Mouse (Mus musculus) erythroid progenitor cell, adult 5-6 weeks (primary cell): ENCODE data around the gene Sec14l1. TPM values are rescaled to one million over a fixed set of nuclear protein-coding genes. Genes with fewer than 3 reads are reported as not detected.

Source experiments
- ATAC-seq: replicated peaks from 2 replicates; pipeline ENCODE4 v1.8.0; 2016; ENCODE audit warnings: moderate number of reproducible peaks, mild to moderate bottlenecking, moderate TSS enrichment, inconsistent platforms; ENCODE audit not compliant: poor library complexity, low FRiP score, severe bottlenecking
- total RNA-seq, 2 experiments: library from RNA; stranded (forward) in 1 of 2; stranded (reverse) in 1 of 2; fragments of 150-400 nt in 1 of 2; fragments of 186-747, 209-891 nt in 1 of 2; gene quantifications; 2 replicates each; pipeline versions ENCODE4 v1.2.3 to v1.2.4; 2015 to 2017; ENCODE audit warnings: low replicate concordance in 2 of 2

The Sec14l1 gene
- total RNA-seq, 2 experiments from 2014 or later = 32.3 to 41.3 TPM

DNA sequence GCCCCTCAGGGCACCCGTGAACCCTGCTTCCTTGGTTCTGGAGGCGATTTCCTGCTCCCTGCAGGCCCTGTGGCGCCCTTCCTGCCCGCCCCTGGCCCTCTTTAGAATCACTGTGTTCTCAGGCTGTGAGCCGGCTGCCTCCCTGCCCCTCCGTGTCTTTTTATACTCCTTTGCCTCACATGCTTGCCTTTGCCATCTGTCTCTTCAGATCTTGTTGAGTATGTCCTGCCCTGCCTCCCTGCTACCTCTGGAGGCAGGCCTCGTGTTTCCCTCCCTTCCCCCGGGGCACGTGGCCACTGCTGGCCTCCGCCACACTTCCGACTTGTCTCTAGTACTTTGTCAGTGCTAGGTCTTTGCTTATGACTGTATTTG lies 6.2 kb downstream of the Sec14l1 start:
- ATAC-seq = no peak

GRCm38 (mm10) chr11:117121954-117122353 lies 7.0 kb downstream of the Sec14l1 start:
- no peak for ATAC-seq

GRCm38 (mm10) chr11:117123418-117124085 lies 8.6 kb downstream of the Sec14l1 start:
- no peak for ATAC-seq

DNA sequence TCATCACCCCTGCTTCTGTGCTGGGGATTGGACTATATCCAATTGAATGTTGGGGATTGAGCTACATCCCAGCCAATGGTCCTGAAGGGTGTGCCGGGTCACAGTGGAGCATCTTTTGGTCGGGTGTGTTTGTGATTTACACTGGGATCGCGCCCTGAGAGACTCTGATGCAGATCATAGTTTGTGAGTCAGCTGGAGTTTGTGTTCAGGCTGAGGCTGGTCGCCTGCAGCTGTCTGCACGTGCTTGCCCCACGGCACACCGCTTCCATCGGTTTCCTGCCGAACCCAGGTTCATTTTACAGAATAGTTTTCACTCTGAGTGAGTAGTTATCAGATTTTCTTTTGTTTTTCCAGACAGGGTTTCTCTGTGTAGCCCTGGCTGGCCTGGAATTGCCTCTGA lies 9.6 kb downstream of the Sec14l1 start:
- ATAC-seq = no peak

- no peak for ATAC-seq
Measured at GRCm38 (mm10) chr11:117127250-117127837, 12.4 kb downstream of the Sec14l1 start.

GRCm38 (mm10) chr11:117127931-117128548 lies 13.1 kb downstream of the Sec14l1 start:
- ATAC-seq = no peak

- no peak for ATAC-seq
Measured at GRCm38 (mm10) chr11:117129473-117129872, 14.5 kb downstream of the Sec14l1 start.

- no peak for ATAC-seq
Measured at GRCm38 (mm10) chr11:117130068-117130467, 15.1 kb downstream of the Sec14l1 start.

DNA sequence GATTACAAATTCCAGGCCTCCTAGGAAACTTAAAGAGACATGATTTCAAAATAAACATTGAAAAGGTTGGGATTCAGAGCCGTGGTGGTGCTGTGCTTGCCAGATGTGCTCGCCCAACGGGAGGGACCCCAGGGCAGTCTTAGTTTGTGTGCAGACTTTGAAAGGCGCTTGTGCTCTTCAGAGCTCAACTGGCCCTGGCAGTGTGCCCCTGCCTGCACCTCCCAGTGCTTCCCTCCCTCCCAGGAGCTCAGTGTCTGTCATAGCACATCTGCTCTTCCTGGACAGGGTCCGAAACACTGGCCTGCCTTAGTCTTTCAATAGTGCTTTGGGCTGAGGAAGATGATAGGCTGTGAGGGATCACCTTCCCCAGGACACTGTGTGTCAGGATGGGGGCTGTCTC lies 15.9 kb downstream of the Sec14l1 start:
- no peak for ATAC-seq

DNA sequence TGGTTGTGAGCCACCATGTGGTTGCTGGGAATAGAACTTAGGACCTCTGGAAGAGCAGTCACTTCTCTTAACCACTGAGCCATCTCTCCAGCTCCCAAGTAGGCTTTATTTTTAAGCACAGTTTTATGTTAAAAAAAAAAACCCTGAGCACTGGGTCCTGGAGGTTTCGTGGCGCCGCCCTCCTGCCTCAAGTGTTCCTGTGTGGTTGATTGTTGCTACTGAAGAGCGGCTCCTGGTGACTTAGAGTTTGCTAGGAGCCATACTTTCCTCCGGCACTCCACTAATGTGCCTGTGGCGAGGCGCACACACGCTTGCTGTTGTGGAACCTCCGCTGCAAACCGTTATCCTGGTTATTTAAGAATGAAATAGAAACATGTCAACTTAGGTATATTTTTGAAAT lies 16.5 kb downstream of the Sec14l1 start:
- ATAC-seq = no peak

GRCm38 (mm10) chr11:117134776-117135387 lies 19.9 kb downstream of the Sec14l1 start:
- no peak for ATAC-seq

GRCm38 (mm10) chr11:117135457-117136290 lies 20.7 kb downstream of the Sec14l1 start:
- no peak for ATAC-seq

DNA sequence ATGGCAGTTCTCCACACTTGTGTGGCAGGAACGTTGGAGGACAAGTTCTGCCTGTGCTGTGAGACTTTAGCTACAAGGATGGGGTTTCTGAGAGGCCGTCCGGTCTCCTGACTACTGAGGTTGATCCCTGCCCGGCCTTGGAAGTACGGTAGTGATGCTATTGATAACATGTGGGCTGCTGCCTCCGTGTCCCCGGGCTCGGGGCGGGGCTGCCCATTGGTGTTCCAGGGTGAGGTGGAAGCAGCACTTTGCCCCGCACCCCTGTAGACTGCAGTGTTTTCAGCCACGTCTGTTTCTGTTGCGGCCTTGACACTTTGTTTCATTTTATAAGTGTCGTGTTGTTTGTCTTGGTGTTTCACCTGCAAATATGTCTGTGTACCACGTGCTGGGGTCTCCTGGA lies 21.9 kb downstream of the Sec14l1 start:
- ATAC-seq = no peak

DNA sequence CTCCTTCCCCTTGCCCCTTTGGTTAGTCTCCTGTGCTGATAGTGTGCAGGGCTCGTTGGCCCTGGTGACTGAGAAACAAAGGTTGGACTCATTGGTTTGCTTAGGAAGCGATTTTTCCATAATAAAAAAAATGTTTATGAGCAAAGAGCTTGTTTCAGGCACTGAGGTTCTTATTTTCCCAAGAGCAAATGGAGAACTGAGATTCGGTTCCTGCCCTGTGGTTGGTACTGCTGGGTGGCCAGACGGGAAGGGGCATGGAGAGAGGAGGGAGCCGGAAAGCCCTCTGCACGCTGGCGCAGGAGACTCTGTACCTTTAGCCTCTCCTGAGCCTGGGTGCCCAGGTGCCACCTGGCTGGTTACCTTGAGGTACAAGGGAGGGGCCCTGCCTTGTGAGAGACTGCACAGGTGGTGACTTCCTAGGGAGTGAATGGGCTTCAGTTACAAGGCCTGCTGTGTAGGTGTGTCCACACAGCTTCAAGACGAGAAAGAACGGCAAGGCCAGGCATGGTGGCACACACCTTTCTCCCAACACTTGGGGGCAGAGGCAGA lies 23.3 kb downstream of the Sec14l1 start:
- ATAC-seq = no peak

GRCm38 (mm10) chr11:117138795-117139463 lies 24.0 kb downstream of the Sec14l1 start:
- no peak for ATAC-seq

DNA sequence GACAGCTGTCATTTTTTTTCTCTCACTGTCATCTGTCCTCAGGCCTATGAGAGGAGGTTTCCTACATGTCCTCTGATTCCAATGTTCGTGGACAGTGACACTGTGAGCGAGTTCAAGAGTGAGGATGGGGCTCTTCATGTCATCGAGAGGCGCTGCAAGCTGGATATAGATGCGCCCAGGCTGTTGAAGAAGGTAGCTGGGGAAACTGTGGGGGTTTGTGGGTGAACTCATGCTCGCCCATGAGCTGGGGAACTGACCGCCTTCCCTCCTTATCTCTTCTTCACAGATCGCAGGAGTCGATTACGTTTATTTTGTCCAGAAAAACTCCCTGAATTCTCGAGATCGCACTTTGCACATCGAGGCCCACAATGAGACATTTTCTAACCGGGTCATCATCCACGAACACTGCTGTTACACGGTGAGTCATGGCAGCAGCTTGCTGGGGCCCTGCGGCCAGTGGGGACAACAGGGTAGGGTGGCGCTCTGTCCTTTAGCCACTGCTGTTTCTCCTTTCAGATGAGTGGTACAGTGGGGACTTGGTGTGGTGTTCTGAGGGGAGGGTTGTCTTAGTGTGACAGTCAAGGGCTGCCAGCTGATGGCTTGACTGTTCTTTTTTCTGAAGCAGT lies 26.5 kb downstream of the Sec14l1 start:
- no peak for ATAC-seq

DNA sequence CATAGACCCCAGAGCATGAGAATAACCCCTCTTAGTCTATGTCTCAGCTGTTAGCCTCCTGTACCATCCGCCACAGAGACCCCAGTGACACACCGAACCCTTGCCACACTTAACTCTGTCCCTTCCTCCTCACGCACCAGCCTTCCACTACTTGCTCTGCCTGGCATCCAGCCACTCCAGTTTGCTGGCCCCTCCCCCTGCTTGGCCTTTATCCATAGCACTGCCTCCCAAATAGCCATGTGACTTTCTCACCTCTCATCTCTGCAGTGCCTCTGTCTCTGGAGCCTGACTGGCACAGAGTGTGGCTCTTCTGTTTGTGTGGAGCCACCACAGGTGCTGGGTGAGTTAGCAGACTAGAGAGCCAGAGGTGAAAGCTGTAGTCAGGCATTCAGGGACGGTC lies 27.5 kb downstream of the Sec14l1 start:
- ATAC-seq = no peak

- ATAC-seq = no peak
Measured at GRCm38 (mm10) chr11:117145451-117146117, 30.6 kb downstream of the Sec14l1 start.
